Comparison of ENCODE assay signal across 9 mouse cellular contexts in genomic region chr10:20927894-20928293, GRCm38 (mm10). TPM values are rescaled to one million over a fixed set of nuclear protein-coding genes. Genes with fewer than 3 reads are reported as not detected.
A peak's percentile ranks its signal among the peaks of the same experiment; 100 is the strongest.
DNase-seq lines count a peak whose midpoint lies in the region; ATAC-seq and TF ChIP-seq lines count a peak whose summit lies in the region.
"Had no signal": no experiment of that assay in that cellular context is flagged by ENCODE, and none has a peak within 500 bp of the region (broad histone marks: within the 10 kb centered on the region; RNA-seq: fewer than 3 reads in every experiment).

No protein-coding gene starts in this region.

- ATAC-seq in heart, postnatal 0 days (ENCODE audit: insufficient read depth, low read depth), result no peak
- peak; percentile 53; the same call in 1 of the 2 replicates for ATAC-seq in hindbrain, postnatal 0 days
- no peak for ATAC-seq in stomach, postnatal 0 days (ENCODE audit: low FRiP score, low TSS enrichment)

- no peaks in the 10 kb centered on the region for H3K9me3 ChIP-seq in heart, postnatal 0 days (replicated peaks; ENCODE audit: control insufficient read depth, low read length)
- H3K9me3 ChIP-seq in heart, embryonic 10.5 days, result no peaks in the 10 kb centered on the region
- H3K9me3 ChIP-seq in hindbrain, postnatal 0 days (ENCODE audit: low read length), result no peaks in the 10 kb centered on the region
- H3K9me3 ChIP-seq in stomach, postnatal 0 days (ENCODE audit: control insufficient read depth, low read length), result no peaks in the 10 kb centered on the region

- no peak overlapping the region for H3K9ac ChIP-seq in heart, postnatal 0 days (replicated peaks; ENCODE audit: low read depth, low read length)
- H3K9ac ChIP-seq in hindbrain, postnatal 0 days (replicated peaks; ENCODE audit: low read length), result no peak overlapping the region
- no peak overlapping the region for H3K9ac ChIP-seq in stomach, postnatal 0 days (ENCODE audit: low read length)

- 18% methylated on average over 4 of the region's 4 CpGs for WGBS in heart, postnatal 0 days
- 49% methylated on average over 4 of the region's 4 CpGs for WGBS in heart, embryonic 10.5 days
- 23% methylated on average over 4 of the region's 4 CpGs for WGBS in hindbrain, postnatal 0 days
- WGBS in stomach, postnatal 0 days, result 34% methylated on average over 4 of the region's 4 CpGs

- no peak overlapping the region for H3K4me3 ChIP-seq in heart, postnatal 0 days (ENCODE audit: low read depth, low read length)
- no peak overlapping the region for H3K4me3 ChIP-seq in heart, embryonic 10.5 days
- H3K4me3 ChIP-seq in hindbrain, postnatal 0 days (ENCODE audit: low read length), result no peak overlapping the region
- no peak overlapping the region for H3K4me3 ChIP-seq in stomach, postnatal 0 days (ENCODE audit: low read depth, low read length)

- no peaks in the 10 kb centered on the region for H3K27me3 ChIP-seq in heart, postnatal 0 days (ENCODE audit: control insufficient read depth, insufficient read depth, low read length)
- H3K27me3 ChIP-seq in heart, embryonic 10.5 days (ENCODE audit: insufficient read depth, poor library complexity, severe bottlenecking), result no peaks in the 10 kb centered on the region
- H3K27me3 ChIP-seq in hindbrain, postnatal 0 days (ENCODE audit: insufficient read depth, low read length), result no peaks in the 10 kb centered on the region
- H3K27me3 ChIP-seq in stomach, postnatal 0 days (ENCODE audit: control insufficient read depth, insufficient read depth, low read length), result no peaks in the 10 kb centered on the region

- no peak overlapping the region for H3K4me2 ChIP-seq in heart, postnatal 0 days (ENCODE audit: low read depth, low read length)
- H3K4me2 ChIP-seq in hindbrain, postnatal 0 days (ENCODE audit: low read depth, low read length), result no peak overlapping the region
- no peak overlapping the region for H3K4me2 ChIP-seq in stomach, postnatal 0 days (replicated peaks; ENCODE audit: low read depth)

- H3K36me3 ChIP-seq in heart, postnatal 0 days (replicated peaks; ENCODE audit: control insufficient read depth, insufficient read depth, low read length), result no peaks in the 10 kb centered on the region
- H3K36me3 ChIP-seq in heart, embryonic 10.5 days, result no peaks in the 10 kb centered on the region
- H3K36me3 ChIP-seq in hindbrain, postnatal 0 days (ENCODE audit: insufficient read depth, low read length), result no peaks in the 10 kb centered on the region
- no peaks in the 10 kb centered on the region for H3K36me3 ChIP-seq in stomach, postnatal 0 days (ENCODE audit: control insufficient read depth, insufficient read depth, low read length)

- DNase-seq in heart, postnatal 0 days (ENCODE audit: low spot score), result peak; percentile 51
- DNase-seq in heart, embryonic 10.5 days (ENCODE audit: low spot score), result no peak
- DNase-seq in right cerebral cortex, adult 2 months (ENCODE audit: low spot score in 2 of 2), result peak; percentile 50 to 53
- DNase-seq in right cerebral cortex, postnatal 36 days (ENCODE audit: low spot score in 2 of 2), result no peak
- peak; percentile 79 for DNase-seq in hindbrain, postnatal 0 days (ENCODE audit: low spot score)
- DNase-seq in stomach, postnatal 0 days (ENCODE audit: low spot score), result no peak
- no peak for DNase-seq in cerebellum, postnatal 25 days
- DNase-seq in right cerebral cortex, postnatal 14 days, result no peak

- H3K4me1 ChIP-seq in heart, postnatal 0 days (ENCODE audit: control insufficient read depth, insufficient read depth), result no peaks in the 10 kb centered on the region
- H3K4me1 ChIP-seq in heart, embryonic 10.5 days, result no peaks in the 10 kb centered on the region
- H3K4me1 ChIP-seq in hindbrain, postnatal 0 days (ENCODE audit: insufficient read depth, low read length), result no peaks in the 10 kb centered on the region
- no peaks in the 10 kb centered on the region for H3K4me1 ChIP-seq in stomach, postnatal 0 days (replicated peaks; ENCODE audit: control insufficient read depth, insufficient read depth)

- TF ChIP-seq CTCF in heart, postnatal 0 days (IDR thresholded peaks at IDR 0.05; ENCODE audit: low read depth), result peak; percentile 72
- peak; percentile 82 for TF ChIP-seq CTCF in hindbrain, postnatal 0 days (IDR thresholded peaks at IDR 0.05; ENCODE audit: low read depth)
- TF ChIP-seq CTCF in stomach, postnatal 0 days (IDR thresholded peaks at IDR 0.05; ENCODE audit: low read depth), result peak; percentile 84

- H3K27ac ChIP-seq in heart, postnatal 0 days (ENCODE audit: low read depth), result no peak overlapping the region
- no peak overlapping the region for H3K27ac ChIP-seq in heart, embryonic 10.5 days
- no peak overlapping the region for H3K27ac ChIP-seq in hindbrain, postnatal 0 days
- H3K27ac ChIP-seq in stomach, postnatal 0 days (replicated peaks), result no peak overlapping the region
- H3K27ac ChIP-seq: macrophage had no signal

- no peak for TF ChIP-seq EP300 in heart, postnatal 0 days (IDR thresholded peaks at IDR 0.05; ENCODE audit: low read depth)
- TF ChIP-seq EP300 in stomach, postnatal 0 days (optimal IDR thresholded peaks at IDR 0.05), result no peak

RNA-seq across cellular contexts. Expression of gene Ahi1, which starts 24.5 kb away (rescaled TPM):
- total RNA-seq in heart, postnatal 0 days (2014; rRNA removed; ENCODE audit: low replicate concordance), result 5.0 and 5.7 TPM in 2 replicates
- polyA plus RNA-seq in heart, postnatal 0 days (2015; fragmentation: Nextera tagmentation; extraction: Ambion mirVana), result 1.6 and 1.9 TPM in 2 replicates
- 5.2 and 6.5 TPM in 2 replicates for polyA plus RNA-seq in heart, embryonic 10.5 days (2016; fragmentation: Nextera tagmentation; extraction: Ambion mirVana)
- total RNA-seq in hindbrain, postnatal 0 days (2014; rRNA removed), result 210 and 218 TPM in 2 replicates
- 138 and 143 TPM in 2 replicates for polyA plus RNA-seq in hindbrain, postnatal 0 days (2015; fragmentation: Nextera tagmentation; extraction: Ambion mirVana)
- polyA plus RNA-seq in stomach, postnatal 0 days (2015; fragmentation: Nextera tagmentation; extraction: Ambion mirVana), result 4.2 and 4.5 TPM in 2 replicates

Comparison
In these comparisons a context has a peak if more than half of its experiments do, and no peak if none do; other contexts are left out.
1. DNase-seq: peak in heart, postnatal 0 days (single experiment), right cerebral cortex, adult 2 months (2 of 2) and hindbrain, postnatal 0 days (single experiment); none in heart, embryonic 10.5 days (single experiment), right cerebral cortex, postnatal 36 days (0 of 2), stomach, postnatal 0 days (single experiment), cerebellum, postnatal 25 days (0 of 2) and right cerebral cortex, postnatal 14 days (single experiment).
2. RNA of gene Ahi1, which starts 24.5 kb away (polyA plus RNA-seq): 138 to 143 TPM in hindbrain, postnatal 0 days; 5.2 to 6.5 TPM in heart, embryonic 10.5 days, 4.2 to 4.5 TPM in stomach, postnatal 0 days and 1.6 to 1.9 TPM in heart, postnatal 0 days; every median in the first group is over 10 times any median in the second.
3. Peak in every context shown above with its lines, with median percentiles within 50 percentile points of each other: CTCF ChIP-seq.